11 mouse cellular contexts compared by ENCODE assay signal in the genomic region with DNA sequence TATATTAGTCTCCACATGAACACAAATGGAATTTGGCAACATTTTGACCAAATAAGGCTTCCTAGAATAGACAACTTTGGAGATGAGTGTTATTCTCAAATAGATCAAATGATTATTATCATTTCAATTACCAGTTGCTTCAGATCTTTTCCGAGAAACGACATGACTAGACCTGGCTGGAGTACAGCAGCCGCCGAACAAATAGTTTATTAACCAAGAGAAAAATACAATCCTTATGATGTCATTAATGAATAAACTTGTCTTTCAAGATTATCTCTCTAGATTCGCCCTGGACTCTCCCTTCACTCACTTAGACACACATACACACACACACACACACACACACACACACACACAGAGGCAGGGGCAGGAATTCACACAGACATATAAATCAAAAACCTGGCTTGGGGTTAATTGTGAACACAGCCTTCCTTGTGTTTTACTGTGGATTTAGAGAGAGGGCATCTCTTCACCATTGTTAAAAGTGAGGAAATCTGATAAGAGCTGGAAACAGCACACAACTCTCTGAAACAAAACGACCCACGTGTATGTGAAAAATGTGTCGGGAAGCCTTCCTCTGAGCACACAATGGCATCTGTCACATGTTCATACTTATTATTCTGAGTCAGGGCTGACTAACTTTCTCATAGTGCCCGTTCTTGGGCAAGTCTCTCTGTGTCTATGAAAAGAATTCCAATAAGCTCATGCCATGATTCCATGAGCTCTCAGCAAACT. TPM values are rescaled to one million over a fixed set of nuclear protein-coding genes. Genes with fewer than 3 reads are reported as not detected.
DNase-seq lines count a peak whose midpoint lies in the region; ATAC-seq lines count a peak whose summit lies in the region.
"Had no signal": no experiment of that assay in that cellular context is flagged by ENCODE, and none has a peak within 500 bp of the region (broad histone marks: within the 10 kb centered on the region; RNA-seq: fewer than 3 reads in every experiment).

No protein-coding gene starts in this region.

- no peak for ATAC-seq in heart, embryonic 14.5 days (ENCODE audit: insufficient number of reproducible peaks, insufficient read depth, low FRiP score, low read depth)
- ATAC-seq in embryonic facial prominence, embryonic 15.5 days (ENCODE audit: insufficient number of reproducible peaks, low FRiP score, low TSS enrichment, low read depth), result no peak
- no peak for ATAC-seq in stomach, embryonic 15.5 days (ENCODE audit: insufficient read depth, low FRiP score, low read depth)
- no peak for ATAC-seq in granulocyte monocyte progenitor cell, adult 5-6 weeks (replicated peaks; ENCODE audit: poor library complexity, severe bottlenecking)
- no peak for ATAC-seq in forebrain, embryonic 13.5 days
- ATAC-seq: forebrain, embryonic 14.5 days had no signal

- peaks cover 4% of the 10 kb centered on the region; the same call in 1 of the 2 replicates for H3K36me3 ChIP-seq in heart, embryonic 14.5 days (ENCODE audit: control insufficient read depth, insufficient read depth, low read length)
- H3K36me3 ChIP-seq in embryonic facial prominence, embryonic 15.5 days, result peaks cover 10% of the 10 kb centered on the region
- H3K36me3 ChIP-seq in stomach, embryonic 15.5 days, result 0 out of 2 replicates have a peak, but pooled peaks cover 5% of the 10 kb centered on the region
- H3K36me3 ChIP-seq in forebrain, embryonic 13.5 days (ENCODE audit: poor library complexity, severe bottlenecking), result no peaks in the 10 kb centered on the region

- no peak for DNase-seq in heart, adult 8-10 months (ENCODE audit: low spot score)
- DNase-seq in lung, postnatal 36 days, result peak; percentile 47
- no peak for DNase-seq in lung, postnatal 25 days (ENCODE audit: low spot score)
- DNase-seq: cerebellum, adult 11-12 months; right cerebral cortex, adult 18-20 months had no signal

- no peaks in the 10 kb centered on the region for H3K27me3 ChIP-seq in heart, embryonic 14.5 days (ENCODE audit: control insufficient read depth, insufficient read depth, low read length)
- no peaks in the 10 kb centered on the region for H3K27me3 ChIP-seq in embryonic facial prominence, embryonic 15.5 days
- no peaks in the 10 kb centered on the region for H3K27me3 ChIP-seq in stomach, embryonic 15.5 days (replicated peaks)
- no peaks in the 10 kb centered on the region for H3K27me3 ChIP-seq in forebrain, embryonic 13.5 days

- no peaks in the 10 kb centered on the region for H3K9me3 ChIP-seq in heart, embryonic 14.5 days (ENCODE audit: control insufficient read depth, low read length)
- H3K9me3 ChIP-seq in embryonic facial prominence, embryonic 15.5 days (replicated peaks), result no peaks in the 10 kb centered on the region
- no peaks in the 10 kb centered on the region for H3K9me3 ChIP-seq in stomach, embryonic 15.5 days
- H3K9me3 ChIP-seq in forebrain, embryonic 13.5 days (replicated peaks), result no peaks in the 10 kb centered on the region

- no peak overlapping the region for H3K4me2 ChIP-seq in heart, embryonic 14.5 days (ENCODE audit: low read length)
- H3K4me2 ChIP-seq in embryonic facial prominence, embryonic 15.5 days (replicated peaks), result no peak overlapping the region
- no peak overlapping the region for H3K4me2 ChIP-seq in stomach, embryonic 15.5 days
- no peak overlapping the region for H3K4me2 ChIP-seq in forebrain, embryonic 13.5 days

- WGBS in heart, embryonic 14.5 days, result 58% methylated on average over 9 of the region's 9 CpGs
- 42% methylated on average over 9 of the region's 9 CpGs for WGBS in embryonic facial prominence, embryonic 15.5 days
- WGBS in stomach, embryonic 15.5 days, result 49% methylated on average over 9 of the region's 9 CpGs
- 43% methylated on average over 9 of the region's 9 CpGs for WGBS in forebrain, embryonic 13.5 days

- peak overlapping the region; percentile 25 to 45; a peak in 2 of 4 replicates for H3K27ac ChIP-seq in heart, embryonic 14.5 days (replicated peaks in 1 of 2; ENCODE audit: control insufficient read depth in 1 of 2, insufficient read depth in 1 of 2, low read depth in 2 of 2, low read length in 2 of 2)
- peak overlapping the region; percentile 55 for H3K27ac ChIP-seq in embryonic facial prominence, embryonic 15.5 days (replicated peaks)
- peak overlapping the region; percentile 77; the same call in 1 of the 2 replicates for H3K27ac ChIP-seq in stomach, embryonic 15.5 days
- no peak overlapping the region for H3K27ac ChIP-seq in forebrain, embryonic 13.5 days

- H3K4me1 ChIP-seq in heart, embryonic 14.5 days (ENCODE audit: control insufficient read depth in 2 of 2, insufficient read depth in 2 of 2, low read length in 2 of 2), result peaks cover 2 to 18% of the 10 kb centered on the region in 2 experiments; a peak in 3 of 4 replicates
- H3K4me1 ChIP-seq in embryonic facial prominence, embryonic 15.5 days, result peaks cover 18% of the 10 kb centered on the region
- peaks cover 6% of the 10 kb centered on the region; the same call in 1 of the 2 replicates for H3K4me1 ChIP-seq in stomach, embryonic 15.5 days
- H3K4me1 ChIP-seq in forebrain, embryonic 13.5 days, result peaks cover 8% of the 10 kb centered on the region

- H3K9ac ChIP-seq in heart, embryonic 14.5 days (ENCODE audit: low read length), result no peak overlapping the region
- no peak overlapping the region for H3K9ac ChIP-seq in embryonic facial prominence, embryonic 15.5 days
- no peak overlapping the region for H3K9ac ChIP-seq in stomach, embryonic 15.5 days
- no peak overlapping the region for H3K9ac ChIP-seq in forebrain, embryonic 13.5 days

- H3K4me3 ChIP-seq in heart, embryonic 14.5 days (ENCODE audit: control insufficient read depth in 1 of 2, insufficient read depth in 1 of 2, low read depth in 1 of 2, low read length in 2 of 2), result no peak overlapping the region
- no peak overlapping the region for H3K4me3 ChIP-seq in embryonic facial prominence, embryonic 15.5 days (replicated peaks)
- no peak overlapping the region for H3K4me3 ChIP-seq in stomach, embryonic 15.5 days (replicated peaks)
- H3K4me3 ChIP-seq in forebrain, embryonic 13.5 days, result no peak overlapping the region

RNA-seq across cellular contexts. Expression of a gene that starts 30.1 kb away (rescaled TPM):
- 23.0 and 23.3 TPM in 2 replicates for polyA plus RNA-seq in heart, embryonic 14.5 days (2014; fragmentation: Nextera tagmentation; extraction: Ambion mirVana)
- 10 to 100 TPM; 17.7 to 25.4 (median 18.5) TPM for total RNA-seq in heart, adult 8-10 months (2022)
- polyA plus RNA-seq in embryonic facial prominence, embryonic 15.5 days (2015; fragmentation: Nextera tagmentation; extraction: Ambion mirVana), result 46.7 and 50.2 TPM in 2 replicates
- polyA plus RNA-seq in stomach, embryonic 15.5 days (2015; fragmentation: Nextera tagmentation; extraction: Ambion mirVana), result 32.3 and 33.1 TPM in 2 replicates
- total RNA-seq in granulocyte monocyte progenitor cell, adult 5-6 weeks (2014; fragmentation: Nextera tagmentation), result 28.4 and 33.7 TPM in 2 replicates
- total RNA-seq in granulocyte monocyte progenitor cell, adult 5-6 weeks (2017), result 14.1 and 14.8 TPM in 2 replicates
- polyA plus RNA-seq in forebrain, embryonic 13.5 days (2015; fragmentation: Nextera tagmentation; extraction: Ambion mirVana), result 12.6 and 15.2 TPM in 2 replicates
